Mouse (Mus musculus): ENCODE measurements around the gene Tnr.

DNA sequence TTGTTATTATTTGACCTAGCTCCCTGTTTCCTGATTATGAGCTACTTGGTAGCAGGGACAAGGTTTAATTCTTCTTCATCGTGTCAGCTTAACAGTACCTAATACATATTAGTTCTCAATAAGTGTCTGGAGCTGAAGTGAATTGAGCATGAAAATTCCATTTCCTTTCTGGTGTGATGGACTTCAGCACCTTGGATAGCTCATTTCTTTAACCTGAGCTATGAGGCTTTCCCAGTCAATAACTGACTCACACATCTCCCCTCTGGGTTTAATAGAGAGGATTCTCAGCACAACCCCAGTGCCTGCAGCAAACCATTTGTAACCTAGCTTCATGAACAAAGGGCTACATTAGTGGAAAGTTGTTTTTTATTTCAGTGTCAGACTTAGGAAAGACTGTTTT is 97.8 kb downstream of the Tnr start:
- TF ChIP-seq MAZ (IDR thresholded peaks at IDR 0.05; ENCODE audit: low read depth, low read length) (no peak), HCFC1 (IDR thresholded peaks at IDR 0.05; ENCODE audit: low read depth, low read length) (no peak), POLR2A (IDR thresholded peaks at IDR 0.05; ENCODE audit: control insufficient read depth in 1 of 2, insufficient read depth in 1 of 2, low read depth in 1 of 2, low read length in 2 of 2, poor library complexity in 1 of 2) (no peak), USF1 (IDR thresholded peaks at IDR 0.05; ENCODE audit: low read depth, low read length) (no peak), RCOR1 (IDR thresholded peaks at IDR 0.05; ENCODE audit: low read depth, low read length) (no peak), POLR2AphosphoS5 (IDR thresholded peaks at IDR 0.05; ENCODE audit: borderline replicate concordance, low read depth, low read length) (no peak), GATA1 (IDR thresholded peaks at IDR 0.05; ENCODE audit: low read depth, low read length) (no peak), CTCF (IDR thresholded peaks at IDR 0.05 in 2 of 3, conservative IDR thresholded peaks at IDR 0.05 in 1 of 3; ENCODE audit: control insufficient read depth in 1 of 3, insufficient read depth in 1 of 3, low read depth in 2 of 3, low read length in 3 of 3, poor library complexity in 1 of 3, severe bottlenecking in 1 of 3) (no peak), GABPA (IDR thresholded peaks at IDR 0.05; ENCODE audit: low read depth, low read length) (no peak), TBP (IDR thresholded peaks at IDR 0.05; ENCODE audit: low read depth, low read length) (no peak), SIN3A (IDR thresholded peaks at IDR 0.05; ENCODE audit: low read length) (no peak), TCF12 (IDR thresholded peaks at IDR 0.05; ENCODE audit: low read depth, low read length) (no peak), MAX (IDR thresholded peaks at IDR 0.05; ENCODE audit: low read length) (no peak)
